8 mouse cellular contexts compared by ENCODE assay signal in the genomic region with DNA sequence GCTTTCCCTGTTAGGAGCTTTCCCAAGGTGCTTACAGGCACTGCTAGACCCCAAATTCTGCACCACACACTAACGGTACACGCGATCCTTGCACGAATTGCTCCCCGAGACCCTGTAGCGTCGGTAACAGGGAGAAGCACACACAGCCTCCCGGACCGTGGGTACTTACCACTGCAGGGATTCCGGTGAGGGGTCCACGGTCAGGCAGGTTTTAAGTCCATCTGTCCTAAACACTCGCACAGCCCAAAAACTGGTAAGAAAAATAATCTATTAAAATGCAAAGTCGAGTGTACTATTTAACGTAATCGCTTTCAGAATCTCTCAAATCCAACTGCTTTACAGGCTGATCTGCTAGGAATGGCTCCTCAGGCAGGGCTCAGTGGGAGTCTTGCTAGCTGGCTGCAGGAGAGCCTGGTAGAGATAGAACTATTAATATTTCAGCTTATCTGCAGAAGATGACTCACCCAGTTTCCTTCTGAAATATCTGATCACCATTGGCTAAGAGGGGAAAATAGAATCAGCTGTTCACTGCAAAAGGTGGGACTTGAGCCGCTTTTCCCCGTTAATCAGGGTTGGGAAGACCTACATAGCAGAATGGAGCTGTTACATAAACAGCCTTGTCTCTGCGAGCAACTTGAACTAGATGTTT. TPM values are rescaled to one million over a fixed set of nuclear protein-coding genes. Genes with fewer than 3 reads are reported as not detected.
A peak's percentile ranks its signal among the peaks of the same experiment; 100 is the strongest.
DNase-seq lines count a peak whose midpoint lies in the region; ATAC-seq and TF ChIP-seq lines count a peak whose summit lies in the region.

A gene (minus strand): TSS at position 596 of the 649 bp plus-strand sequence.

- peak within 1 kb of the TSS; percentile 88 for H3K9ac ChIP-seq in heart, embryonic 11.5 days (ENCODE audit: low read depth, low read length)
- H3K9ac ChIP-seq in liver, embryonic 13.5 days, result peak within 1 kb of the TSS; percentile 92

- no peak for TF ChIP-seq CTCF in E14TG2a.4 (conservative IDR thresholded peaks at IDR 0.05; ENCODE audit: low read length)

- H3K9me3 ChIP-seq in E14TG2a.4 (ENCODE audit: low read length), result no peaks in the 10 kb centered on the region
- H3K9me3 ChIP-seq in heart, embryonic 11.5 days (replicated peaks; ENCODE audit: control insufficient read depth, low read length), result no peaks in the 10 kb centered on the region
- H3K9me3 ChIP-seq in liver, embryonic 13.5 days (replicated peaks), result no peaks in the 10 kb centered on the region

- H3K36me3 ChIP-seq in E14TG2a.4 (ENCODE audit: insufficient read depth, low read length), result peaks cover 8% of the 10 kb centered on the region
- no peaks in the 10 kb centered on the region for H3K36me3 ChIP-seq in heart, embryonic 11.5 days (ENCODE audit: control insufficient read depth, insufficient read depth, low read length)
- peaks cover 5% of the 10 kb centered on the region; the same call in 1 of the 2 replicates for H3K36me3 ChIP-seq in liver, embryonic 13.5 days

- no peaks in the 10 kb centered on the region for H3K27me3 ChIP-seq in E14TG2a.4 (ENCODE audit: insufficient read depth, low read length)
- H3K27me3 ChIP-seq in heart, embryonic 11.5 days (ENCODE audit: control insufficient read depth, insufficient read depth, low read length), result no peaks in the 10 kb centered on the region
- H3K27me3 ChIP-seq in liver, embryonic 13.5 days, result no peaks in the 10 kb centered on the region

- H3K4me3 ChIP-seq in E14TG2a.4 (replicated peaks; ENCODE audit: low read length), result peak within 1 kb of the TSS; percentile 97
- peak within 1 kb of the TSS; percentile 91 for H3K4me3 ChIP-seq in heart, embryonic 11.5 days (ENCODE audit: low read depth, low read length)
- peak within 1 kb of the TSS; percentile 91 for H3K4me3 ChIP-seq in liver, embryonic 13.5 days (replicated peaks)

- WGBS in heart, embryonic 11.5 days (ENCODE audit: insufficient replicate concordance), result 1% methylated on average over 18 of the region's 18 CpGs
- 1% methylated on average over 18 of the region's 18 CpGs for WGBS in liver, embryonic 13.5 days (ENCODE audit: insufficient replicate concordance)

- H3K27ac ChIP-seq in heart, embryonic 11.5 days (ENCODE audit: low read depth, low read length), result peak within 1 kb of the TSS; percentile 95
- H3K27ac ChIP-seq in liver, embryonic 13.5 days, result peak within 1 kb of the TSS; percentile 97

- peaks cover 41% of the 10 kb centered on the region for H3K4me1 ChIP-seq in E14TG2a.4 (replicated peaks; ENCODE audit: low read depth, low read length)
- H3K4me1 ChIP-seq in heart, embryonic 11.5 days (ENCODE audit: control insufficient read depth, insufficient read depth, low read length), result 0 out of 2 replicates have a peak, but pooled peaks cover 8% of the 10 kb centered on the region
- peaks cover 18% of the 10 kb centered on the region for H3K4me1 ChIP-seq in liver, embryonic 13.5 days (replicated peaks)

- H3K4me2 ChIP-seq in heart, embryonic 11.5 days, result peak within 1 kb of the TSS; percentile 84
- peak within 1 kb of the TSS; percentile 88 for H3K4me2 ChIP-seq in liver, embryonic 13.5 days

- peak; percentile 43 to 59 for DNase-seq in adrenal gland, postnatal 36 days
- DNase-seq in kidney, postnatal 25 days, result peak; percentile 26 to 34
- DNase-seq in liver, embryonic 13.5 days, result peak; percentile 48
- DNase-seq in ovary, postnatal 14 days (ENCODE audit: low spot score), result peak; percentile 13
- DNase-seq in urinary bladder, adult 18-20 months (ENCODE audit: low spot score in 2 of 2), result no peak

- peak; percentile 54 for ATAC-seq in erythroblast, adult 5-6 weeks (replicated peaks; ENCODE audit: low FRiP score, poor library complexity, severe bottlenecking)
- peak; percentile 59 for ATAC-seq in heart, embryonic 11.5 days (replicated peaks; ENCODE audit: insufficient number of reproducible peaks, low FRiP score, low TSS enrichment)
- ATAC-seq in liver, embryonic 13.5 days (ENCODE audit: low read depth), result peak; percentile 83

RNA-seq across cellular contexts. Expression of the gene that starts here (rescaled TPM):
- 10 to 100 TPM; 40.8 TPM for total RNA-seq in adrenal gland, postnatal 36 days (2021)
- 11.3 and 20.9 TPM in 2 replicates for total RNA-seq in erythroblast, adult 5-6 weeks (2015; ENCODE audit: low replicate concordance)
- 12.3 and 21.3 TPM in 2 replicates for total RNA-seq in erythroblast, adult 5-6 weeks (2017; ENCODE audit: low replicate concordance)
- polyA plus RNA-seq in heart, embryonic 11.5 days (2014; fragmentation: Nextera tagmentation; extraction: Ambion mirVana), result 19.6 and 25.5 TPM in 2 replicates
- polyA plus RNA-seq in liver, embryonic 13.5 days (2015; fragmentation: Nextera tagmentation; extraction: Ambion mirVana), result 7.8 and 9.9 TPM in 2 replicates

Comparison
In these comparisons a context has a peak if more than half of its experiments do, and no peak if none do; other contexts are left out.
1. DNase-seq: peak in adrenal gland, postnatal 36 days (2 of 2), kidney, postnatal 25 days (2 of 2), liver, embryonic 13.5 days (single experiment) and ovary, postnatal 14 days (single experiment); none in urinary bladder, adult 18-20 months (0 of 2).
2. Peak in every context shown above with its lines, with median percentiles within 50 percentile points of each other: H3K4me3 ChIP-seq and ATAC-seq.